Mouse (Mus musculus): ENCODE results near the gene Kmt2a. TPM values are rescaled to one million over a fixed set of nuclear protein-coding genes. Genes with fewer than 3 reads are reported as not detected.

Kmt2a gene
- polyA plus RNA-seq, 1 experiment, result 5.6 TPM

- Histone ChIP-seq H3K4me3 (ENCODE audit: insufficient read depth, poor library complexity, severe bottlenecking) (peak overlapping the region; percentile 72), H3K36me3 (ENCODE audit: control insufficient read depth, insufficient read depth) (peaks cover 12% of the 10 kb centered on the region), H3K79me2 (ENCODE audit: control insufficient read depth, insufficient read depth) (peaks cover 61% of the 10 kb centered on the region), H3K27me3 (ENCODE audit: control insufficient read depth, insufficient read depth, insufficient read length) (no peaks in the 10 kb centered on the region), H3ac (ENCODE audit: control insufficient read depth, insufficient read length, low read depth) (peak overlapping the region; percentile 98), H3K79me3 (ENCODE audit: low read depth) (peaks cover 59% of the 10 kb centered on the region)
- TF ChIP-seq USF1 (IDR thresholded peaks at IDR 0.05; ENCODE audit: low read depth) (no peak), FOSL1 (IDR thresholded peaks at IDR 0.05; ENCODE audit: insufficient read depth, low read length, poor library complexity, severe bottlenecking) (no peak), CTCF (IDR thresholded peaks at IDR 0.05; ENCODE audit: control insufficient read depth, insufficient read depth, insufficient read length) (no peak), MAX (IDR thresholded peaks at IDR 0.05) (no peak)
These were observed 1.3 kb downstream of the Kmt2a start for GRCm38 (mm10) chr9:44879694-44880271.

- Histone ChIP-seq H3K27me3 (ENCODE audit: control insufficient read depth, insufficient read depth, insufficient read length) (no peaks in the 10 kb centered on the region), H3K4me3 (ENCODE audit: insufficient read depth, poor library complexity, severe bottlenecking) (peak overlapping the region; percentile 72), H3ac (ENCODE audit: control insufficient read depth, insufficient read length, low read depth) (no peak overlapping the region), H3K36me3 (ENCODE audit: control insufficient read depth, insufficient read depth) (peaks cover 12% of the 10 kb centered on the region), H3K79me3 (ENCODE audit: low read depth) (peaks cover 67% of the 10 kb centered on the region), H3K79me2 (ENCODE audit: control insufficient read depth, insufficient read depth) (peaks cover 69% of the 10 kb centered on the region)
- TF ChIP-seq CEBPB (IDR thresholded peaks at IDR 0.05; ENCODE audit: low read depth) (no peak), FOSL1 (IDR thresholded peaks at IDR 0.05; ENCODE audit: insufficient read depth, low read length, poor library complexity, severe bottlenecking) (no peak), USF1 (IDR thresholded peaks at IDR 0.05; ENCODE audit: low read depth) (no peak), CTCF (IDR thresholded peaks at IDR 0.05; ENCODE audit: control insufficient read depth, insufficient read depth, insufficient read length) (no peak), MAX (IDR thresholded peaks at IDR 0.05) (no peak)
These were observed 2.2 kb downstream of the Kmt2a start for GRCm38 (mm10) chr9:44878776-44879500.

- peaks cover 78% of the 10 kb centered on the region for H3K79me3 ChIP-seq (ENCODE audit: low read depth)
- H3K27me3 ChIP-seq (ENCODE audit: control insufficient read depth, insufficient read depth, insufficient read length), result no peaks in the 10 kb centered on the region
- H3K36me3 ChIP-seq (ENCODE audit: control insufficient read depth, insufficient read depth), result peaks cover 12% of the 10 kb centered on the region
- no peak overlapping the region for H3K4me3 ChIP-seq (ENCODE audit: insufficient read depth, poor library complexity, severe bottlenecking)
- no peak for TF ChIP-seq FOSL1 (IDR thresholded peaks at IDR 0.05; ENCODE audit: insufficient read depth, low read length, poor library complexity, severe bottlenecking)
- TF ChIP-seq MAX (IDR thresholded peaks at IDR 0.05), result no peak
- TF ChIP-seq MYOG (IDR thresholded peaks at IDR 0.05; ENCODE audit: control insufficient read depth, extremely low read depth, insufficient read length), result no peak
- TF ChIP-seq CEBPB (IDR thresholded peaks at IDR 0.05; ENCODE audit: low read depth), result no peak
- no peak for TF ChIP-seq CTCF (IDR thresholded peaks at IDR 0.05; ENCODE audit: control insufficient read depth, insufficient read depth, insufficient read length)
- no peak for TF ChIP-seq USF1 (IDR thresholded peaks at IDR 0.05; ENCODE audit: low read depth)
- no peak for TF ChIP-seq MYOD1 (IDR thresholded peaks at IDR 0.05; ENCODE audit: control insufficient read depth, insufficient read length, low read depth)
- H3K79me2 ChIP-seq (ENCODE audit: control insufficient read depth, insufficient read depth), result peaks cover 82% of the 10 kb centered on the region
- no peak overlapping the region for H3ac ChIP-seq (ENCODE audit: control insufficient read depth, insufficient read length, low read depth)
These were observed 3.4 kb downstream of the Kmt2a start for GRCm38 (mm10) chr9:44877686-44878085.

- H3ac ChIP-seq (ENCODE audit: control insufficient read depth, insufficient read length, low read depth), result no peak overlapping the region
- H3K36me3 ChIP-seq (ENCODE audit: control insufficient read depth, insufficient read depth), result peaks cover 17% of the 10 kb centered on the region
- peaks cover 100% of the 10 kb centered on the region for H3K79me2 ChIP-seq (ENCODE audit: control insufficient read depth, insufficient read depth)
- H3K27me3 ChIP-seq (ENCODE audit: control insufficient read depth, insufficient read depth, insufficient read length), result no peaks in the 10 kb centered on the region
- H3K79me3 ChIP-seq (ENCODE audit: low read depth), result peaks cover 94% of the 10 kb centered on the region
- TF ChIP-seq CTCF (IDR thresholded peaks at IDR 0.05; ENCODE audit: control insufficient read depth, insufficient read depth, insufficient read length), result no peak
- TF ChIP-seq CEBPB (IDR thresholded peaks at IDR 0.05; ENCODE audit: low read depth), result no peak
- no peak for TF ChIP-seq MYOD1 (IDR thresholded peaks at IDR 0.05; ENCODE audit: control insufficient read depth, insufficient read length, low read depth)
- no peak for TF ChIP-seq USF1 (IDR thresholded peaks at IDR 0.05; ENCODE audit: low read depth)
- TF ChIP-seq MYOG (IDR thresholded peaks at IDR 0.05; ENCODE audit: control insufficient read depth, extremely low read depth, insufficient read length), result no peak
- TF ChIP-seq MAX (IDR thresholded peaks at IDR 0.05), result no peak
- no peak for TF ChIP-seq FOSL1 (IDR thresholded peaks at IDR 0.05; ENCODE audit: insufficient read depth, low read length, poor library complexity, severe bottlenecking)
- H3K4me3 ChIP-seq (ENCODE audit: insufficient read depth, poor library complexity, severe bottlenecking), result no peak overlapping the region
These were observed 5.6 kb downstream of the Kmt2a start for GRCm38 (mm10) chr9:44875476-44875875.

- Histone ChIP-seq H3K79me2 (ENCODE audit: control insufficient read depth, insufficient read depth) (peaks cover 100% of the 10 kb centered on the region), H3K36me3 (ENCODE audit: control insufficient read depth, insufficient read depth) (peaks cover 17% of the 10 kb centered on the region), H3ac (ENCODE audit: control insufficient read depth, insufficient read length, low read depth) (no peak overlapping the region), H3K79me3 (ENCODE audit: low read depth) (peaks cover 94% of the 10 kb centered on the region), H3K27me3 (ENCODE audit: control insufficient read depth, insufficient read depth, insufficient read length) (no peaks in the 10 kb centered on the region), H3K4me3 (ENCODE audit: insufficient read depth, poor library complexity, severe bottlenecking) (no peak overlapping the region)
- TF ChIP-seq MYOD1 (IDR thresholded peaks at IDR 0.05; ENCODE audit: control insufficient read depth, insufficient read length, low read depth) (no peak), USF1 (IDR thresholded peaks at IDR 0.05; ENCODE audit: low read depth) (no peak), MYOG (IDR thresholded peaks at IDR 0.05; ENCODE audit: control insufficient read depth, extremely low read depth, insufficient read length) (no peak), CEBPB (IDR thresholded peaks at IDR 0.05; ENCODE audit: low read depth) (no peak), MAX (IDR thresholded peaks at IDR 0.05) (no peak), CTCF (IDR thresholded peaks at IDR 0.05; ENCODE audit: control insufficient read depth, insufficient read depth, insufficient read length) (no peak), FOSL1 (IDR thresholded peaks at IDR 0.05; ENCODE audit: insufficient read depth, low read length, poor library complexity, severe bottlenecking) (no peak)
These were observed 6.9 kb downstream of the Kmt2a start for GRCm38 (mm10) chr9:44874198-44874597.

All from C2C12 (cell line).